Mouse (Mus musculus) mesoderm, embryonic 11.5 days (tissue): ENCODE data around the gene Spata21.

Experiments
- DNase-seq: peaks from one replicate; pipeline ENCODE4 v3.0.0-alpha.2; 2012; ENCODE audit warnings: low read depth, low spot score

Spata21 gene

DNA sequence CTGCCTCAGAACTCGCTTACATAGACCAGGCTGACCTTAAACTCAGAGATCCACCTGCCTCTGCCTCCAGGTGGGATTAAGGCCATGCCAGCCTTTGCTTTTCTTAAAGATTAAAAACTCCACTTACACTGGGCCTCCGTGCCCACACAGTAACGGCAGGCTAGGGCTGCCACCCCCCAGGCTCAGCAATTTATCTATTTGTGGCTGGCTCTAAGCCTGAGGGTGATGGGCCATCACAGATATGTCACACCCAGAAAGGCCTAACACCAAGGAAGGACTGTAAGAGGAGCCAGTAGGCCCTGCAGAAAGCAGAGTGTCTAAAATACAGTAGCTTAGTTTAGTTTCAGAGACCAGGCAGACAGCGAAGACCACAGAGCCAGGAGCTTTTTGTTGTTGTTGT, 14.0 kb upstream of the Spata21 start:
- no peak for DNase-seq

DNA sequence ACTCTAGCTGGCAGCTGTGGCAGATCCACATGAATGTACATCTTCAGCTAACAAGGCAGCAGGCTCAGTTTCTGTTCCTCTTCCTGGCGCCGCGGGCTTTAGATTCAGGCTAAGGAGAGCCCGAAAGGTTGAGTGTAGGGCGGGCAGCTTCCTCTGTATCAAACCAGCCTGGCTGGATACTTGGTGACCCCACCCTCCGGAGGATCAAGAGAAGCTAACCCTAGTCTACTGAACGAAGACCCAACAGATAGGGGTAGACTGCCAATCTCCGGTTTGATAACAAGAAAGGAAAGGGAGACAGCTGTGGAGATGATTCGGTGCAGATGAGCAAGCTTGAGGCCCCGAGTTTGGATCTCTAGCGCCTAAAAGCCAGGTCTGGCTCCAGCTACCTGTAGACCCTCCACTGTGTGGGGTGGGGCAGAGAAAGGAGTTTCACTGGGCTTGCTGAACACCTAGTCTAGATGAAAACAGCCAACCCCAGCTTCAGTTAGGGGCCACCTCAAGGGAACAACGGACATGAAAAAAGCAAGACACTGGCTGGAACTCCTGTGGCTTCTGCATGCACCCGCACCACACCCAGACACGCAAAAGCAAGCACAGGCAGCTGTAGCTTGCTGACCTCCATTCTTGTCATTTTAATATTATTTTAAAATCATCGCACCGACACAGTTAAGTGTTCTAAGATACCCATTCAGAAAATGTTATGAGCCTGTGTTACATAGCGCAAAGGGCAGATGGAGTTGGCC, 11.2 kb upstream of the Spata21 start:
- no peak for DNase-seq

DNA sequence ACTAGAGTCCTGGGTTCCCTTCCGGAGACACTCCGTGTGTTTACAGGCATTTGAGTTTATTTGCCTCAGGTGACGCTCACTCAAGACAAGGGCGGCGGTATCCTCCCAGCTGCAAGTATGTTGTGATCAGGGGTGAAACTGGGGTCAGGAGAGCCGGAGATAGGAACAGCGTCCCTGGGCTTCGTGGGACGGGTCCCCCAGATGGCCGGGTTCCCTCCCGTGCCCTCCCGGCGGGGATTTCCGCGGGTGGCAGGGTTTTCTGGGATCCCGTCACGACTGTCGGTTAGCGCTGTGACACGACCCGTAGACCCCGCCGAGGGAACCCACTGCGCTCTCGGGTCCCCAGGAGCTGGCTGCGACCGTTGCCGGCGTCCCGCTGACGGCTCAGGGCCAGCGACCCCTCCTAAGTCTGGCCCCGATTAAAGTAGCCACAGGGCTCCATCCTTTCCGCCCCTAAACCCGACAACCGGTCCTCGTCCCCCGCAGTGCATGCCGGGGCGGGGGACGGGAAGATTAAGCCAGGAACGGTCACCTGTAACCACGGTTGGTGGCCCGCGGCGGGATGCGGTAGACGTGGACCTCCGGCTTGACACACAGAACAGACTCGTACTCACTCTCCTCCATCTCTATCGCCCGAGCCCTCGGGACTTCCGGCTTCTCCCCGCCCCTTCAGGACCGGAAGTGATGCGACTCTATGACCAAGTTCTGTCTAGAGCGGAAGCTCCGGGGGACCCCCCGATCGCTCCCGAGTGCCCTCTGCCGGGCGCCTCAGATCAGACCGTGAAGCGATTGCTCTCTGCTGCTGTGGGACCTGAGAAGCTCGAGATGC, 10.2 kb upstream of the Spata21 start, which contains the start of gene Necap2:
Gene Necap2 (minus strand): TSS at position 677 of the 829 bp plus-strand sequence.
- DNase-seq: peak; percentile 96

DNA sequence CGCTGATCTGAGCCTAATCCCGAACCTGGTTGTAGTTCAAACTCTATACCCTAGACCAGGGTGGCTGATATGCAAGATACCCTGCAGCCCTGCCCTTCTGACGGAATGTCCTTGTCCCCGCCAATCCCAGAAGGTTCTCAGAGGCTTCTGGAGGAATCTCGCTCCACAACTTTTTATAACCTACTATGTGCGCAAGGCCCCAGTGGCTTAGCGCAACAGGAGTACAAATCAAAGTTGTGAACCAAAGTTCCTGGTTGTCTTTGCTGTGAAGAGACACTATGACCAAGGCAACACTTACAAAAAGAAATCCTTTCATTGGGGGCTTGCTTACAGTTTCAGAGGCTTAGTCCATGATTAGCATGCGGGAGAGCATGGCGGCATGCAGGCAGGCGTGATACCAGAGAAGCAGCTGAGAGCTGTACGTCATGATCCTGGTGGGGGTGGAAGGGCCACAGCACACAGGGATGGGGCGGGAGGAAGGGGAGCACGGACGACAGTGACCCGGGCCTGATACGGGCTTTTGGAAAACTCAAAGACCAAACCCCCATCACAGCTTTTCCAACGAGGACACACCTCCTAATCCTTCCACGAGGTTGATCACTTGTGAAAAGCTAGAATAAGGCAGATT, 9.5 kb upstream of the Spata21 start:
- no peak for DNase-seq

DNA sequence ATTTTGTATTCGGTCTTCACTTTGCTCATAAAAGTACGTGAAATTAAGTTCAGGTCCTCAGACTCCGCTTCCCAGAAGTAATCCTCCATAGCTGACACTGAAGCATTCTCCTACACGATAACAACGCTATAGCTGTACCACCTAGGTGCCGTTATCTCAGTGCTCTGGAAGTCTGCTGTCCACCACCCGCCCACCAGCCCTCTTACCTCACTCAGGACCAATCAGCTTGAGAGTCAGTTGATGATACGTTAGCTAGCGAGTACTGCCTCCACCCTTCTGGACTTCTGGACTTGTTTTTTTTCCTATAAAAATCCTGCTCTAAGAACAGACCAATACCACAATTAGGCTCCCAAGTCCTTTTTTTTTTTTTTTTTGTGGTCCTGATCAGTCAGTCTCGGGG, 1.3 kb upstream of the Spata21 start:
- DNase-seq: no peak

DNA sequence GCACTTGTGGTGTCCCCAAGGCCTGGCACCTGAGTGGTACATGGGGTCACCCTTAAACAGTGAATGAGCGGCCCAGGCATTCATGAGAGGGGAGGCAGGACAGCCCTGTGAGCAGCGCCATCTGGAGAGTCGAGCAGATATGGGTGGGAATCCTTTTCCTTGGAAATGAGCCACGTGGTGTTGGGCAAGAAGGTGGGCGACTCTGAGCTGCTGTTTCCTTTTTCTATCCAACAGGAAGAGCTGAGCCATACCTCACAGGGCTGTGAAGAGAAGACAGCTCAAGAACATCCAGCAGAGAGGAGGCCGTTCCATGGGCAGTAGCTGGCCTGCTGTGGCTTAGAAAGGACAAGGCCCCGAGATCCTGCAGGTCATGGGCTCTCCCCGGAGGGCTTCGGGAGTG, 581 bp downstream of the Spata21 start:
- DNase-seq: no peak

DNA sequence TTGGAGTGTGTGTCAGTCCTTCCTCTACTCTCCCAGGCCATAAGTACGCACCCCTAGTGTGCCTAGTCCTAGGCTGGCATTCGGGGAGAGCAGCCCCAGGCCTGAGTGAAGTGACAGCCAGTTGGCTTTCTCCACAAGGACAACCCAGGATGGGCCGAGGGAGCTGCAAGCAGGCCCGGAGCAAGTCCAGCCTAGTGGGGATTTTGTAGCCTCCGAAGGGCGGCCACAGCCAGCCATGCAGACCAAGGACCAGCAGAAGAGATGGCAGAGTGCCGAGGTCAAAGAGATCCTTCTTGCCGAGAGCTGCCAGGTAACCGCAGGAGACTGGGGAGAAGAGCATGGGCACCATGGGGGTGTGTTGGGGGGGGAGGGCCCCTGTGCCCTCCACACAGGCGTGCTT, 6.9 kb downstream of the Spata21 start:
- DNase-seq: no peak

DNA sequence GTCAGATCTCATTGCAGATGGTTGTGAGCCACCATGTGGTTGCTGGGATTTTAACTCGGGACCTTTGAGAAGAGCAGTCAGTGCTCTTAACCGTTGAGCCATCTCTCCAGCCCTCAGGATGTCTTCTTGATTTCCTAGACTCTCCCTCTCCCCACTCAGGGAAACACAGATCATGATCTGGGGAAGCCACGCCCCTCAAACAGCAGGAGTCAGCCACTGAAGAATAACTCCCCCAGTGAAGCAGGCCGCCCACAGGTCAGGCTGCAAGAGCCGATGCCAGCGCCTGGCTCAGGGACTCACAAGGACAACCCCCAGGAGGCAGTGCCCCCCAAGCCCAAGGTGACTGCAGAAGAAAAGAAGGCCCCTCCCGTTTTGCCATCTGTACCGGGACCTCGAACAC, 8.6 kb downstream of the Spata21 start:
- DNase-seq: peak; percentile 14

DNA sequence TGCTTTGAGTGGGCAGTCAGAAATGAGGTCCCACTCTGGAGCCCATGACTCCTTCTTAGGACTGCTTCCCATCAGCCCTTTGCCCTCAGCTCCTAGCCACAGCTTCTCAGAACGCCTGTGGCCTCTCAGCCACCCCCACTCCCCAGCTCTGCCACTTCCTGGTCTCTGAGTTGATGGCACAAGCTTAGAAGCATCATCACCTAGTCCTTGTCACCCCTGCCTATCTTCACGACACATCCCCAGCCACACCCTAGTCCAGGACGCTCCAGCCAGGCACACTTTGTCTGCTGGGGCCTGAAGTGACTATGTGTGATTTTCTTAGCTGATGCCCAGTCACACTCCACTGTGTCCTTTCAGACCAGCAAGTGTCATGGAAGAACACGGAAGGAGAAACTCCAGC, 10.8 kb downstream of the Spata21 start:
- no peak for DNase-seq

DNA sequence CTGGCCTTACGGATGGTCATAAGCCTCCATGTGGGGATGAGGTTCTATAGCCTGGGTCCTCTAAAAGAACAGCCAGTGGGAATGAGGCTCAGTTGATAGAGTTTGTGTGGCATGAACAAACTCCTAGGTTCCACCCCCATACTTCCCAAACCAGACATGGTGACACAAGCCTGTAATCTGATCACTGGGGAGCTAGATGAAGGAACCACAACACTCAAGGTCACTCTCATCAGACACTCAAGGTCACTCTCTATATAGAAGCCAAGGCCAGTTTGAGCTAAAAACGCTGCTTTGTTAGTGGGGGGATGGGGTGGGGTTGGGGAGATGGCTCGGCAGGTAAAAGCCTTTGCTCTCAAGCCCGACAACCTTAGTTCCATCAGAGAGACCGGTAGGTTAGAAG, 11.8 kb downstream of the Spata21 start:
- no peak for DNase-seq

DNA sequence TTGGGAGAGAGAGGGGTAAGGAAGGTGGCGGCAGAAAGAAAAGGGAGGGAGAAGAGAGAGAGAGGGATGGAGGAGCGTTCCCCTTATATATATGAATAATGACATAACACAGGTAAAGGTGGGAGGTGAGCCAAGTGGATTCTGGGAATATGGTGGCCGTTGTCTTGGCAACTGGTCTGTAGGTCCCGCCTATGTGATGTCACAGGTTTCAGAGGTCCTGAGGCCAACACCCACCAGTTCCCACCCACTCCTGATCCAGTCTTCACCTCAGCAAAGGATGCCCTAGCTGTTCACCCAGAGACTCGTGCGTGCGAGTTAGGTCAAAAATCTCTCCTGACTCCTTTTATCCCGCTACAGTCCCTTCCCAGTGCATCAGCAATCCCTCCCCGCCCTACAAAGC, 13.2 kb downstream of the Spata21 start:
- no peak for DNase-seq

DNA sequence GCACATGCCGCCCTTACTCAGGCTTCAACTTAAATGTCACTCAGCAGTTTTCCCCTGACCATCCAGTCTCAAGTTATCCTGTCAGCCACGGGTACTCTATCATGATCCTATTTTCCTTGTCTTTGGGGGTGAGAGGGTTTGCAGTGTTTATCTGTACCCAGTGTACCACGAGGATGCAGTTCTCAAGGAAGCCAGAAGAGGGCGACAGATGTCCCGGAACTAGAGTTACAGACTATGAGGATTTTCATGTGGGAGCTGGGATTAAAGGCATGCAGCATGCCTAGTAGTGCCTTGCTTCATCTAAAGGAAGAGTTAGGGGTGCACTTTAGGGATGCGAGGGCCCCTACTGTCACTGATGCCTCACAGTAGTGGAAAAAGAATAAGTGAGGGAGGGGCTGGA, 13.7 kb downstream of the Spata21 start:
- peak; percentile 58 for DNase-seq

DNA sequence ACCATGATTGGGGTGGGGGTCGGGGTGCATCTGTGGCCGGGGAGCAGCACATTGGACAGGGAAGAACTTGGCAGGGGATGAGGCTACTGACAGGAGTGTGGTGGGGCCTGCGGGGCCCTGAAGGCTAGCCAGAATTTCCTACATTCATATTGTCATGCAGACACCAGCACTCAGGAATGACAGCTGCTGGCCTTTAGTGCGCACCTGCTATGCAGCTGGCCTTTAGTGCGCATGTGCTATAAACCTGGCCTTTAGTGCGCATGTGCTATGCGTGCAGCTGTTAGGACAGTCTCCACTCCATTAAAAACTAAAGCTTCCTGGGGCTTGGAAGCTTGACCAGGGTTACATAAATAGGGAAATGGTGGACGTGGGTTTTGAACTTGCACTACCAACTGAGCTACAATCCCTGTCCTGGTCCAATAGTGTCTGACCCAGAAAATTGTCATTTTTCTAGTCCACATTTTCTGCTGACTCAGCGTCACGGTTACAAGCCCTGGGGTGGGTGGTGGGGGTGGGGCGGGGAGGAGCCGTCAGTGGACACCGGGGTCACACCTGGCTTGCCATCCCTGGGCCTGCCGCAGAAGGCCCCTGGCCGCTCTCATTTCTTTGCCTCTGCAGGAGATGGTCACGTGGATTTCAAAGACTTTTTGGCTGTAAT, 18.5 kb downstream of the Spata21 start:
- DNase-seq: peak; percentile 34

DNA sequence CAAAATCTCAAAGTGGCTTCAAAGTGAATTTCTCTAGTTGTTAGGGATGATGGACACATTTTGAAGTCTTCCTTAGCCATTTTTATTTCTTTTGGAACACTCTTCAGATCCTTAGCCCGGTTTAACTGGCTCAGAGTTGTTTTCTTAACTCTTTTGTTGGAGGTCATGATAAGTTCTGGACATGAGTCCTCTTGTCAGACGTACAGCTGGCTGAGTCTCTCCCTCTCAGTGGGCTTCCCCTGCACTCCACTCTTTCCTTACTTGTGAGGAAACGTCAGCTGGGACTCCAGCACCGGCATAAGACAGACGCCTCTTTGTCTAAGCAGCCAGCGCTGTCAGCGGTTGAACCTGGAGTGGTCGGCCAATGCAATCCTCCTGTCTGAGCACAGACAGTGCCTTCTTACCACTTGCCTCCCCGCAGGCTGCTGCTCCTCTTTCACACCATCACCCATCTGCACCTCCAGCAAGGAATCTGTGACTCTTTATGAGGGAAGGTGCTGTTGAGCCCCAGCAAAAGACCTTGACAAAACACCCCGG, 20.1 kb downstream of the Spata21 start:
- peak; percentile 63 for DNase-seq

DNA sequence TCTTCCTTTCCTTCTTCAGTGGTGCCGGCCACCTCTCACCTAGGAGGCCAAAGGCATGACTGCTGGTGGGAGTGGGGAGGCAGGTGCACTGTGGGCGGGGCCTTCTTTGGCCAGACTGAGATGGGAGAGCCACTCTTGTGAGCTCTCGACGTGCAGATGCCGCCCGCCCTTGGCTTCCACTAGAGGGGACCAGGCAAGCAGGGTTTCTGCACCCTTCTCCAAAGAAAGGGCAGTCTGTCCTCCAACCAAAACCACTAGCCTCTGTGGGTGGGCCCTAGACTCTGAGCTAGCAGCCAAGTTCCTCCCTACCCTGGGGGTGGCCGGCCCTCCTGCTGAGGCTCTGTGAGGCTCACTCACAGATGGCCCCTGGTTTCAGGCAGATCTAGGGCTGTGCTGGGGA, 25.7 kb downstream of the Spata21 start:
- no peak for DNase-seq

DNA sequence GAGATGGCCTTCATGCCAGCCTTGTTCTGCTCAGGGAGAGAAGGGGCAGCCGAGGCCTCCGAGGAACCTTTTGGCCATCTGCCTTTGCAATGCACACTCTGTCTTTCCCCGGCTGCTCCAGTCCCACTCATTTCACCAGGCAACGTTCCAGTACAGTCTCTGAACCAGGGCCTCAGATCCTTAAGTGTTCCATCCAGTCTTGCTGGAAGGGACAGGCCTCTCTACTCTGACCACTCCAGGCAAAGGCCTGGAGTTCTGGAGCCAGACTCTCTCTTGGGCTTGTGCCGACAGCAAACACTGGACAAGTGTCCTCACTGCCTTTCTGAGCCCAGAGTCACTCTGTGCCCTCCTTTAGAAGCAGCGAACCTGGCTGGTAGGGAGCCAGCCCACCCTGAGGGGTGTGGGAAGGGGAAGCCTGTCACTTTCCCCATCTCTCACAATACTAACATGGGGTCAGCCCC, 26.4 kb downstream of the Spata21 start:
- DNase-seq: no peak

DNA sequence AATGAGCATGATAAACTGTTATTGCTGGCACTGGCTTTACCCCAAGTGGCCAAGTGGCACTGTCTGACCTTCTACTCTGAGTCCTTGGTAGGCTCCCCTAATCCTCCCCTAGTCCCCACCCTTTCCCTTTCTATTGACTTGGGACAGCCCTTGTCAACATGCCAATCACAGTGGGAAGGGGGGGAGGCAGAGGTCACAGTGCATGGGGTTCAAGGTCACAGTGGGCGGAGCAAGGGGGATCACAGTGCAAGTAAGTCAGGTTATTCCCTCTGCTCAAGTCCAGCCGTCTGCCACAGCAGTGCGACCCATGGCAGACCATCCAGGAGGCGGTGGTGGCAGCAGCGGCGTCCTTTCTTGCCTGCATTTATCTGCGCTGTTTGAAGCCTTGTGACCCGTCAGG, 27.3 kb downstream of the Spata21 start:
- DNase-seq: no peak

DNA sequence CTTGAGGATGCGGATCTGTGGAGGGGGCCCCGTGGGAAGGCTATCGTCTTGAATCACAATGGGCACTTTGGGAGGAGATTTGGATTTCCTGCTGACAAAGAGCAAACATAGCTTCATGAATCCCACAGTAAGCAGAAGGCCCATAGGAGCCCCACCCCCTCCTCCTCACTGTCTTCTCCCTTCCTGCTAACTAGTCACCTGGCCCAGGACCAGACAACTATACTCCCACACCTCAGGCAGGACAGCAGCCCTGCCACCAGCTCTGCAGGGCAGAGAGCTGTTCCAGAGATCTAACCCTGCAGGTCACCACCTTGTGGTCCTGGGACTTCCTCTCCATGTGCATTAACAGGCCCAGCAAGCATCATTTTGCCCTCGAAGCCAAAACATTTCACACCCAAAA, 30.6 kb downstream of the Spata21 start:
- no peak for DNase-seq

DNA sequence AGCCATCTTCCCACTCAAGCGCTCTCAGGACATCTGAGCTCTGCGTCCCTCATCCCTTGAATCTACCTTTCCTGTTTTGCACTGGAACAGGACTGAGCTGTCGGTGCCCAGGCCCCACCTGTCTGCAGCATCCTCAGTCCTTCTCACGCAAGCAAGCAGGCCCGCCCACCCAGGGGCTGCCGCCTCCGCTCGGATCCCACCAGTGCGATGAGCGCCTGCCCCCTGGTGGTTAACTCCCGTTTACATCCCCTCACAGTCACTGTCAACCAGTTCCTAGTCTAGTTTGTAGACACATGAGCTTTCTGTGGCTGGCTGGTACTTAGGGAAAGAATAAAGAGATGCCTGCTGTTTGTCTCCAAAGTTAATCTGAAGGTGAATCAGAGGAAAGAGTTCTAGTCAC, 32.6 kb downstream of the Spata21 start:
- peak; percentile 61 for DNase-seq

DNA sequence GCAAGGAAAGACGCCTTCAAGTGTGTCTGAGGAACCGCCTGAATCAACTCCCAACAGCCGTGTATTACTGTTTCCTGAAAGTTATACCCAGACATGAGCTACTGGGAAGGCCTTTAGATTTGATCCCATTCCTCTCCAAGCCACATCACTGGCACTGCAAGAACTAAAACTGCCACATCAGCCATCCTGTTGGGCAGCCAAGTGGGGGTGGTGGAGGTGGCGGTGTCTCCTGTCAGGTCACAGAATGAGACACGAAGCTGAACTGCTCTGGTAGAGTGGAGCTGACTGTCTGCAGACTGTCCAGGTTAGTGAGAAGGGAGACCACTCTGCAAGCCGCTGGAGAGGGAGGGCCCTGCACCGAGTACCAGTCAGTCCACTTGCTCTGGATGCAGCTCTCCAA, 34.5 kb downstream of the Spata21 start:
- no peak for DNase-seq

DNA sequence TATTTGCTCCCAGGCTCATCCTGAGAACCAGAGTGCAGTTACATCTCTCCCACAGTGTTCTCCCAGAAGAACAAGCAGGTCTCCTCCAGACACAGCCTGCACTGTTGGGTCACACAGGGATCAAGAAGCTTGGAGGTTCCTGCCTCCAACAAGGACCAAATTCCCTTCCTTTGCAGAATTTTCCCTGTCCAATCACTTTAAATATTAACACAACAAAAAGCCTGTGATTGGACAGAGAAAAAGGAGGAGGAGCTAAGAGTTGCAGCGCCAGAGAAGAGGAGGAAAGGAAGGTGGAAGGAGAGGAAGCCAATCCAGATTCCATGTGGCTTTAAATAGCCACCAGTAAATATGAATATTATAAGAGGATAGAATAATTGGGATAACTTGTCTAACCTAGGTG, 34.9 kb downstream of the Spata21 start:
- no peak for DNase-seq
